Mouse (Mus musculus): Measurements from ENCODE around the gene Rpl10-ps3. TPM values are rescaled to one million over a fixed set of nuclear protein-coding genes. Genes with fewer than 3 reads are reported as not detected.

Rpl10-ps3 gene
- 867 TPM for polyA plus RNA-seq (2017; shearing (Covaris generic))

GRCm38 (mm10) chr9:50344868-50345267 lies at the start of gene Rpl10-ps3:
Gene Rpl10-ps3 (minus strand): TSS chr9:50344968.

Other genes with a start within 250 kb of the Rpl10-ps3 start
- gene Plet1, start 149.6 kb upstream of the Rpl10-ps3 start, polyA plus RNA-seq (2017; shearing (Covaris generic)), result not detected
- 142 TPM for gene Pts, start 183.8 kb upstream of the Rpl10-ps3 start, polyA plus RNA-seq (2017; shearing (Covaris generic))
- gene Il18, start 209.9 kb upstream of the Rpl10-ps3 start, polyA plus RNA-seq (2017; shearing (Covaris generic)), result 4.3 TPM
- 0.60 TPM for gene Bco2, start 210.2 kb upstream of the Rpl10-ps3 start, polyA plus RNA-seq (2017; shearing (Covaris generic))
- gene Tex12, start 216.4 kb upstream of the Rpl10-ps3 start, polyA plus RNA-seq (2017; shearing (Covaris generic)), result not detected